Mouse (Mus musculus): ENCODE data around the gene Brap.

The Brap gene

DNA sequence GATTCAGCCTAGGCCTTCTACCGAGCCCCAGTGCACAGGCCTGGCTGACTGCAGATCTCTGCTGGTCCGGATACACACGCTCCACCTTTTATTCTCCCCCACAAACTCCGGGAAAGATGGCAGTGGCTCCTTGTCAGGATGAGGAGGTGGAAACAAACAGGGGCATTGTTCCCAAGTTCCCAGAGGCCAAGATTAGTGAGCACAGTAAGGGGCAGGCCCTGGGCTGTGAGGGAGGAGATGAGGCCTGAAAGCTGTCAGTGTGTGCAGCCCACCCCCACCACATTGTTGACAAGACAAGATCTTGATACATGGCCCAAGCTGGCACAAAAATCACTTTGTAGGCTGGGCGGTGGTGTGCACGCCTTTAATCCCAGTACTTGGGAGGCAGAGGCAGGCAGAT is 36.4 kb downstream of the Brap start:
- DNase-seq (ENCODE audit: low read depth, low spot score), result no peak
- H3K36me3 ChIP-seq (ENCODE audit: control insufficient read depth, insufficient read depth, low read length, poor library complexity, severe bottlenecking), result no peaks in the 10 kb centered on the region
- no peaks in the 10 kb centered on the region for H3K27me3 ChIP-seq (ENCODE audit: control insufficient read depth, insufficient read depth, low read length, poor library complexity, severe bottlenecking)

DNA sequence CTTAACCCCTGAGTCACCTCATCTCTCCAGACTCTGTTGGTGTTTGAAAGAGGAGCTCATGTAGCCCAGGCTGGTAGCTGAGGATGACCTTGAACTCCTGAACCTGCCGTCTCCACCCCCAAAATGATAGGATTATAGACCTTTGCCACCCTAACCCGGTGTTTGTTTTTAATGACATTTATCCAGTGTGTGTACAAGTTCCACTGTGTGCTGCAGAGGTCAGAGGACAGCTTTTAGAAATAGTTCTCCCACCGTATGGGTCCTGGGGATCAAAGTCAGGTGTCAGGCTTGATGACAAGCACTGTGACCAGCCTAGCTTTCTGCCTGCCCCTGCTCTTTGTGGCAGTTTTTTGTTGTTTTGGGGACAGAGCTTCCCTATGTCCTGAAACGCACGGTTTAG is 39.5 kb downstream of the Brap start:
- no peak for DNase-seq (ENCODE audit: low read depth, low spot score)
- Histone ChIP-seq H3K27me3 (ENCODE audit: control insufficient read depth, insufficient read depth, low read length, poor library complexity, severe bottlenecking) (no peaks in the 10 kb centered on the region), H3K36me3 (ENCODE audit: control insufficient read depth, insufficient read depth, low read length, poor library complexity, severe bottlenecking) (no peaks in the 10 kb centered on the region)

- Histone ChIP-seq H3K27me3 (ENCODE audit: control insufficient read depth, insufficient read depth, low read length, poor library complexity, severe bottlenecking) (no peaks in the 10 kb centered on the region), H3K36me3 (ENCODE audit: control insufficient read depth, insufficient read depth, low read length, poor library complexity, severe bottlenecking) (no peaks in the 10 kb centered on the region)
- DNase-seq (ENCODE audit: low read depth, low spot score), result no peak
Observed at GRCm38 (mm10) chr5:121700496-121700895, 40.1 kb downstream of the Brap start.

DNA sequence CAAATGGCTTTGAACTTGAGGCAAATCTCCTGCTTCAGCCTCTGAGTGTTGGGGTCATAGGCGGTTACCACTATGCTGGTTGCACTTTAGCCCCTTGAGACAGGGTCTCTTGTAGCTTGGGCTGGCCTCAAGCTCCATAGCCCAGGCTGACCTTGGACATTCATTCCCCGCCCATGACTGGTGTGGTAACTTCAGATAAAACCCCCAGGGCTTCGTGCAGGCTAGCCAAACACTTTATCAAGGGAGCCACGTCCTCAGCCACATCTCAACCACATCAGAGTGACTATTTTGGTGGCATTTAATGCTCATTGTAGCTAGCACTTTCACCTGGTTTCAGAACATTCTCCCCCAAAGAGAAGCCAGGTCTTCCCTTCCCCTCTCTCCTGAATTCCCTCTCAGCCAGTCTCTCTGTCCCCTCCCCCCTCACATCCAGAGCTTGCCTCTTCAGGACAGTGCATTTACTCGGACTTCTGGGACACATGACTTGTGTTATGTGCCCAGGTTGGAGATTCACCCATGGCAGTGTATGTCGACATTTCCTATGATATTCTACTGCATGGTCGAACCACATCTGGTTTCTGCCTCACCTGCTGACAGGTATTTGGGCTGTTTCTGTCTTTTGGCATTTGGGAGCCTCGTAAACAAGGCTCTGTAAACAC is 40.9 kb downstream of the Brap start:
- H3K36me3 ChIP-seq (ENCODE audit: control insufficient read depth, insufficient read depth, low read length, poor library complexity, severe bottlenecking), result no peaks in the 10 kb centered on the region
- no peak for DNase-seq (ENCODE audit: low read depth, low spot score)

DNA sequence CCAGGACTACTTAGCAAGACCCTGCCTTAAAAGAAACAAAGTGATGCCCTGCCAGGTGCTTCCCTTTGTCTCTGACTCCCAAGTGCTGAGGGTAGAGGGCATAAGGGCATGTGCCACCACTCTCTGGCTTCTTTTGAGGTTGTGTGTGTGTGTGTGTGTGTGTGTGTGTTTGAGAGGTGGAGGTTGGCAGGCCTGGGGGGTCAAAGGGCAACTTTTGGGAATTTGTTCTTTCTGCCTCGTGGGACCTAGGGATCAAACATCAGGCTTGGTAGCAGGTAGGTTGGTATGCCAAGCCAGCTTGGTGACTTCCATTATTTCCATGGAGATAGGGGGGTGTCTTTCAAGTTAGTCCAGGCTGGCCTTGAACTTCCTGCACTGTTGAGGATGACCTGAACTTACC is 43.0 kb downstream of the Brap start:
- Histone ChIP-seq H3K27me3 (ENCODE audit: control insufficient read depth, insufficient read depth, low read length, poor library complexity, severe bottlenecking) (no peaks in the 10 kb centered on the region), H3K36me3 (ENCODE audit: control insufficient read depth, insufficient read depth, low read length, poor library complexity, severe bottlenecking) (no peaks in the 10 kb centered on the region)
- no peak for DNase-seq (ENCODE audit: low read depth, low spot score)

More for the DNA sequence above, 40.9 kb downstream of the Brap start:
- no peaks in the 10 kb centered on the region for H3K27me3 ChIP-seq (ENCODE audit: control insufficient read depth, insufficient read depth, low read length, poor library complexity, severe bottlenecking)

GRCm38 (mm10) chr5:121704512-121705248 is 44.3 kb downstream of the Brap start:
- Histone ChIP-seq H3K36me3 (ENCODE audit: control insufficient read depth, insufficient read depth, low read length, poor library complexity, severe bottlenecking) (no peaks in the 10 kb centered on the region), H3K27me3 (ENCODE audit: control insufficient read depth, insufficient read depth, low read length, poor library complexity, severe bottlenecking) (no peaks in the 10 kb centered on the region)
- no peak for DNase-seq (ENCODE audit: low read depth, low spot score)

DNA sequence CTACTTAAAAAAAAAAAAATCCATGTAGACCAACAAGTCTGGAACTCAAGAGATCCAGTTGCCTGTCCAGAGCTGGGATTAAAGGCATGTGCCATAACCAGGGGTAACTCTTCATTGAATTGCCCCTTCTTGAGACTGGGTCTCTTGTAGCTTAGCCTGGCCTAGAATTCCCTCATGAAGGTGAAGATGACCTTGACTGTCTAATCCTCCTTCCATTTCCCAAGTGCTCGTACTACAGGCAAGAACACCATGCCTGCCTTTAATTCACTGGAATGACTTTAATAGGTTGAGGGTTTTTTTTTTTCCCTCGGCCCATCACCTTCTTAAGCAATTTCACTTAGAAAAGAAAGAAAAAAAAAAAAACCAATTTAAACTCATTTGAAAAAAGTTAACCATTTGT is 50.0 kb downstream of the Brap start:
- Histone ChIP-seq H3K27me3 (ENCODE audit: control insufficient read depth, insufficient read depth, low read length, poor library complexity, severe bottlenecking) (no peaks in the 10 kb centered on the region), H3K36me3 (ENCODE audit: control insufficient read depth, insufficient read depth, low read length, poor library complexity, severe bottlenecking) (no peaks in the 10 kb centered on the region)
- DNase-seq (ENCODE audit: low read depth, low spot score), result no peak

DNA sequence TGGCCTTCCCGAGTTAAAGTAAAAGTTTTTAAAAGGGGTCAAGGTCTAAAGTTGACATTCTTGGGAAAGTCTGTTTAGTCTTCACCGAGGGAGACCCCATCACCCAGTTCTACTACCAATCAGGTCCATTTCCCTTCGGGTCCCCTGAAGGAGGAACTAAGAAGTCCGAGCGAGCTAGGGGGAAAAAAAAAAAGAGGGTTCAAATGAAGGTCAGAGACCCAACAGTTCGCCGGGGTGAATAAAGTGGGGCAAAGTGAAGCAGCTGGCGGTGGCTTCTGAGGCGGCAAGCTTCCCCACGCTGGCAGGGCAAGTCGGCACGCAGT is 50.4 kb downstream of the Brap start:
- Histone ChIP-seq H3K36me3 (ENCODE audit: control insufficient read depth, insufficient read depth, low read length, poor library complexity, severe bottlenecking) (no peaks in the 10 kb centered on the region), H3K27me3 (ENCODE audit: control insufficient read depth, insufficient read depth, low read length, poor library complexity, severe bottlenecking) (no peaks in the 10 kb centered on the region)
- no peak for DNase-seq (ENCODE audit: low read depth, low spot score)

DNA sequence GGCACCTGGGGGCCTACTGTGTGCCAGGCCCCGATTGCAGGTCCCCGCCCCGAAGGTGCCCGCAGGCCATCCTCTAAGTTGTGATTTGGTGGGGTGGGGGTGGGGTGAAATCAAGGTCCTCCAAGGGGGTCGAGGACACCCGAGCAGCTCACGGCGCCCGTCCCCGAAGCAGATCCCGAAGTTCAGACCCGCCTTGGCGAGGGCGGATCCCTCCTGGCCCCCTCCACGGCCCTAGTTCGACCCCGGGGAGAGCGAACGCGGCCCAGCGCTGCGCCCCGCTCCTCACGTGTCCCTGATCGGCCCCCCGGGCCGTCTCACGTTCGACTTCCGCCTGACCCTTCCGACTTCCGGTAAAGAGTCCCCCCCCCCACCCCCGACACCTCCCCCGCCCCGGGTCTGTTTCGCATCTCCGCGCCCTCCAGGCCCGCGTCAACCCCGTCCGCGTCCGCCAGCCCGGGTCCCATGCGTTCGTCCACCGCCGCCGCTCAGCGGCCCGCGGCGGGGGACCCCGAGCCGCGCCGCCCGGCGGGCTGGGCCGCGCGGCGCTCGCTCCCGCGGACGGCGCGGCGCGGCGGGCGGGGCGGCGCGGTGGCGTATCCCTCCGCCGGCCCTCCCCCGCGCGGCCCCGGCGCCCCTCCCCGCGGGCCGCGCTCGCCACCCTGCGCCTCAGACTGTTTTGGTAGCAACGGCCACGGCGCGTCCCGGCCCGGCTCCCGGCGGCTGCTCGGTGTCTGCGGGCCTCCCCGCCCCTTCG is 51.0 kb downstream of the Brap start, which contains the start of gene Atxn2:
Gene Atxn2 (plus strand): TSS at position 164 of the 754 bp plus-strand sequence.
- Histone ChIP-seq H3K27me3 (ENCODE audit: control insufficient read depth, insufficient read depth, low read length, poor library complexity, severe bottlenecking) (no peaks in the 10 kb centered on the region), H3K36me3 (ENCODE audit: control insufficient read depth, insufficient read depth, low read length, poor library complexity, severe bottlenecking) (no peaks in the 10 kb centered on the region)
- DNase-seq (ENCODE audit: low read depth, low spot score), result peak; percentile 88

GRCm38 (mm10) chr5:121711928-121712231 is 51.5 kb downstream of the Brap start:
- no peaks in the 10 kb centered on the region for H3K36me3 ChIP-seq (ENCODE audit: control insufficient read depth, insufficient read depth, low read length, poor library complexity, severe bottlenecking)
- H3K27me3 ChIP-seq (ENCODE audit: control insufficient read depth, insufficient read depth, low read length, poor library complexity, severe bottlenecking), result no peaks in the 10 kb centered on the region
- DNase-seq (ENCODE audit: low read depth, low spot score), result no peak

GRCm38 (mm10) chr5:121712232-121712933 is 52.0 kb downstream of the Brap start:
- DNase-seq (ENCODE audit: low read depth, low spot score), result peak; percentile 33
- no peaks in the 10 kb centered on the region for H3K36me3 ChIP-seq (ENCODE audit: control insufficient read depth, insufficient read depth, low read length, poor library complexity, severe bottlenecking)
- H3K27me3 ChIP-seq (ENCODE audit: control insufficient read depth, insufficient read depth, low read length, poor library complexity, severe bottlenecking), result no peaks in the 10 kb centered on the region

GRCm38 (mm10) chr5:121712934-121713538 is 52.7 kb downstream of the Brap start:
- DNase-seq (ENCODE audit: low read depth, low spot score), result peak; percentile 19
- Histone ChIP-seq H3K36me3 (ENCODE audit: control insufficient read depth, insufficient read depth, low read length, poor library complexity, severe bottlenecking) (no peaks in the 10 kb centered on the region), H3K27me3 (ENCODE audit: control insufficient read depth, insufficient read depth, low read length, poor library complexity, severe bottlenecking) (no peaks in the 10 kb centered on the region)

DNA sequence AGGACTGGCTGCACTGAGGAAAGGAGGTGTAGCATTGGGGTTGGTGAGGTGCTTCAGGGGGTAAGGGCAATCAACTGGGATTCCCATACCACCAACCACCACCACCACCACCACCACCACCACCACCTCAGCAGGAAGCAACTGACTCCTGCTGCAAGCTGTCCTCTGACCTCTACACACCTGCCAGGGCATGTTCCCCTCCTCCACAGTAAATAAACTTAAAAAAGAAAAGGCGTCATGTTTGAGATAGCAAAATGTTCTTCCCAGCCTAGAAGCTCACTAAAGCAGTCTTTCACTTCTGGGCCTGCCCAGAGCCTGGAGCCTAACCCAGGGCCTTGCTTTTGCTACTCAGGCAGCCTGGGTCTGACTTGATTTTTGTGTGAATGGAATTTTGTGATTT is 54.0 kb downstream of the Brap start:
- no peaks in the 10 kb centered on the region for H3K36me3 ChIP-seq (ENCODE audit: control insufficient read depth, insufficient read depth, low read length, poor library complexity, severe bottlenecking)
- no peak for DNase-seq (ENCODE audit: low read depth, low spot score)
- no peaks in the 10 kb centered on the region for H3K27me3 ChIP-seq (ENCODE audit: control insufficient read depth, insufficient read depth, low read length, poor library complexity, severe bottlenecking)

GRCm38 (mm10) chr5:121714928-121715327 is 54.6 kb downstream of the Brap start:
- Histone ChIP-seq H3K27me3 (ENCODE audit: control insufficient read depth, insufficient read depth, low read length, poor library complexity, severe bottlenecking) (no peaks in the 10 kb centered on the region), H3K36me3 (ENCODE audit: control insufficient read depth, insufficient read depth, low read length, poor library complexity, severe bottlenecking) (no peaks in the 10 kb centered on the region)
- no peak for DNase-seq (ENCODE audit: low read depth, low spot score)

Data from splenic B cell, adult 2 months (primary cell).